Mouse (Mus musculus): ENCODE measurements around the gene Vmn1r10. TPM values are rescaled to one million over a fixed set of nuclear protein-coding genes. Genes with fewer than 3 reads are reported as not detected.

Gene Vmn1r10
- not detected in 2 replicates for polyA plus RNA-seq (2015; fragmentation: Nextera tagmentation; extraction: Ambion mirVana)

DNA sequence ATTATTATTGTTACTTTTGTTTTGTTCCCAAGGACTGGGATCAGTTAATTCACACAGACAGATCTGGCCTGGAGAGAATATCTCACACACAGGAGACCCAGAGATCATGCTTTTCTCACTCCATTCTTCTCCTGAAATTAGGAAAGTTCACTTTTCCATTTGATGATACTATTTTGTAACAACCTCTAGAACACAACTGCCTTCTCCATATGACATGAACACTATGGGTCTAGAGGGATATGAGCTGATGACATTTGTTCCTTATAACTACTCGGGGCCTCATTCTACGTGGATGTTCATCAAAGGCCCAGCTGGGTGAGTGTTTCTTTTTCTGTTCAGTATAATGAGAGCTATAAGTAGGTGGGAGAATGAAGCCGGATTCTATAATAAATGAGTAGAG is at the start of gene Vmn1r10:
TSS of gene Vmn1r10 (plus strand) at position 301 of the 400 bp plus-strand sequence.

GRCm38 (mm10) chr6:57066487-57066886 is 42.8 kb upstream of the Vmn1r10 start, which contains the start of gene Vmn1r9:
TSS of gene Vmn1r9 (plus strand) at chr6:57066787.

DNA sequence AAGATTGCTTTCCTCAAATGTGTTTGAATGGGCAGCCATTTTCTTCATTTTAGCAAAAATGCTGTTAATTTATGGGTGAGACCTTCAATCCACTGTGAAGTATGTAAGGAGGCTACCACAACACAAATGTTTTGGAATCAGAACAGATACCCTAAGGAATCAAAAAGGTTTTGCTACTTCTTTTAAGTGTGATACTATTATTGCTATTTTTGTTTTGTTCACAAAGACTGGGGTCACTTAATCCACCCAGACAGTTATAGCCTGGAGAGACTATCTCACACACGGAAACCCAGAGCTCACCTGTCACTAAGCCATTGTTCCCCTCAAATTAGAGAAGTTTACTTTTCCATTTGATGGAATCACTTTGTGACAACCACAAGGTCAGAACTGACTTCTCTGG is 23.9 kb downstream of the Vmn1r10 start, which contains the start of gene Vmn1r11:
TSS of gene Vmn1r11 (plus strand) at position 301 of the 400 bp plus-strand sequence.

GRCm38 (mm10) chr6:57156619-57157018 is 47.4 kb downstream of the Vmn1r10 start, which contains the start of gene Vmn1r12:
TSS of gene Vmn1r12 (plus strand) at chr6:57156919.

Other genes starting within 250 kb of the Vmn1r10 start
- 39.8 and 41.6 TPM in 2 replicates for gene Nt5c3, start 185.5 kb upstream of the Vmn1r10 start, polyA plus RNA-seq (2015; fragmentation: Nextera tagmentation; extraction: Ambion mirVana)
- 0.13 and 0.22 TPM in 2 replicates for gene Vmn1r4, start 185.4 kb upstream of the Vmn1r10 start, polyA plus RNA-seq (2015; fragmentation: Nextera tagmentation; extraction: Ambion mirVana)
- gene Vmn1r5, start 139.2 kb upstream of the Vmn1r10 start, polyA plus RNA-seq (2015; fragmentation: Nextera tagmentation; extraction: Ambion mirVana) = not detected in 2 replicates
- not detected in 2 replicates for gene Vmn1r6, start 112.2 kb upstream of the Vmn1r10 start, polyA plus RNA-seq (2015; fragmentation: Nextera tagmentation; extraction: Ambion mirVana)
- not detected in 2 replicates for gene Vmn1r7, start 84.1 kb upstream of the Vmn1r10 start, polyA plus RNA-seq (2015; fragmentation: Nextera tagmentation; extraction: Ambion mirVana)
- not detected in 2 replicates for gene Vmn1r8, start 77.2 kb upstream of the Vmn1r10 start, polyA plus RNA-seq (2015; fragmentation: Nextera tagmentation; extraction: Ambion mirVana)
- gene Vmn1r9, start 42.7 kb upstream of the Vmn1r10 start, polyA plus RNA-seq (2015; fragmentation: Nextera tagmentation; extraction: Ambion mirVana) = not detected in 2 replicates
- not detected in 2 replicates for gene Vmn1r11, start 24.0 kb downstream of the Vmn1r10 start, polyA plus RNA-seq (2015; fragmentation: Nextera tagmentation; extraction: Ambion mirVana)
- not detected in 2 replicates for gene Vmn1r12, start 47.5 kb downstream of the Vmn1r10 start, polyA plus RNA-seq (2015; fragmentation: Nextera tagmentation; extraction: Ambion mirVana)
- gene Vmn1r13, start 93.8 kb downstream of the Vmn1r10 start, polyA plus RNA-seq (2015; fragmentation: Nextera tagmentation; extraction: Ambion mirVana) = not detected in 2 replicates
- not detected in 2 replicates for gene Vmn1r14, start 122.2 kb downstream of the Vmn1r10 start, polyA plus RNA-seq (2015; fragmentation: Nextera tagmentation; extraction: Ambion mirVana)
- gene Vmn1r15, start 148.5 kb downstream of the Vmn1r10 start, polyA plus RNA-seq (2015; fragmentation: Nextera tagmentation; extraction: Ambion mirVana) = not detected in 2 replicates
- not detected in 2 replicates for gene Vmn1r16, start 220.0 kb downstream of the Vmn1r10 start, polyA plus RNA-seq (2015; fragmentation: Nextera tagmentation; extraction: Ambion mirVana)

Data from urinary bladder, postnatal 0 days (tissue).